In genomic region chr12:102368556-102368955, GRCm38 (mm10) we compare ENCODE assay signal across 16 mouse cellular contexts.
DNase-seq lines count a peak whose midpoint lies in the region; ATAC-seq and TF ChIP-seq lines count a peak whose summit lies in the region.
"Had no signal": no experiment of that assay in that cellular context is flagged by ENCODE, and none has a peak within 500 bp of the region (broad histone marks: within the 10 kb centered on the region; RNA-seq: fewer than 3 reads in every experiment).

No protein-coding gene starts in this region.

- ATAC-seq in kidney, postnatal 0 days (replicated peaks; ENCODE audit: low FRiP score, low read depth), result 0 out of 2 replicates have a peak, but pooled peaks have one; percentile 30
- peak; percentile 24 for ATAC-seq in inflammation-experienced regulatory T-cells, adult 6 months
- ATAC-seq: forebrain, postnatal 0 days; hindbrain, embryonic 16.5 days had no signal

- DNase-seq in kidney, postnatal 0 days (ENCODE audit: low spot score), result no peak
- no peak for DNase-seq in kidney, postnatal 36 days
- peak; percentile 37 for DNase-seq in thymus, adult 2 months
- DNase-seq in thymus, postnatal 25 days, result no peak
- no peak for DNase-seq in right cerebral cortex, postnatal 25 days
- no peak for DNase-seq in spleen, postnatal 10 days (ENCODE audit: low spot score in 2 of 2)
- DNase-seq: adrenal gland, postnatal 10 days; forebrain, postnatal 0 days; gastrocnemius, postnatal 36 days; kidney, postnatal 25 days; layer of hippocampus, postnatal 36 days; midbrain, embryonic 14.5 days had no signal

- no peaks in the 10 kb centered on the region for H3K9me3 ChIP-seq in kidney, postnatal 0 days (replicated peaks; ENCODE audit: low read length)
- H3K9me3 ChIP-seq: limb, embryonic 15.5 days had no signal

- TF ChIP-seq CTCF in kidney, postnatal 0 days (IDR thresholded peaks at IDR 0.05; ENCODE audit: low read depth), result no peak
- no peak for TF ChIP-seq CTCF in thymus, adult 2 months (IDR thresholded peaks at IDR 0.05; ENCODE audit: borderline replicate concordance, control insufficient read depth, extremely low read depth, insufficient read depth, low read length, poor library complexity)
- TF ChIP-seq CTCF in small intestine, adult 2 months (IDR thresholded peaks at IDR 0.05; ENCODE audit: extremely low read depth, insufficient read length, insufficient replicate concordance, low read depth, low read length), result no peak

- no peak overlapping the region for H3K27ac ChIP-seq in kidney, postnatal 0 days
- H3K27ac ChIP-seq in thymus, adult 2 months (ENCODE audit: control insufficient read depth, insufficient read depth, low read length), result peak overlapping the region; percentile 84
- H3K27ac ChIP-seq in small intestine, adult 2 months (ENCODE audit: insufficient read depth, low read depth, low read length), result peak overlapping the region; percentile 51; the same call in 1 of the 2 replicates
- H3K27ac ChIP-seq: limb, embryonic 15.5 days had no signal

- no peak overlapping the region for H3K4me2 ChIP-seq in kidney, postnatal 0 days (ENCODE audit: low read length)
- H3K4me2 ChIP-seq: limb, embryonic 15.5 days had no signal

- H3K4me1 ChIP-seq in kidney, postnatal 0 days (replicated peaks; ENCODE audit: insufficient read depth, low read length), result no peaks in the 10 kb centered on the region
- H3K4me1 ChIP-seq in thymus, adult 2 months (replicated peaks; ENCODE audit: control insufficient read depth, insufficient read depth, low read length), result peaks cover 64% of the 10 kb centered on the region
- peaks cover 10% of the 10 kb centered on the region for H3K4me1 ChIP-seq in small intestine, adult 2 months (ENCODE audit: control insufficient read depth, insufficient read depth, insufficient read length, low read length)

- no peak overlapping the region for H3K4me3 ChIP-seq in kidney, postnatal 0 days (replicated peaks; ENCODE audit: low read depth, low read length)
- peak overlapping the region; percentile 43 for H3K4me3 ChIP-seq in thymus, adult 2 months (ENCODE audit: control insufficient read depth, insufficient read depth, low read length)
- H3K4me3 ChIP-seq in small intestine, adult 2 months (ENCODE audit: low read depth, low read length), result peak overlapping the region; percentile 43
- H3K4me3 ChIP-seq: limb, embryonic 15.5 days had no signal

- 62% methylated on average over 14 of the region's 14 CpGs for WGBS in kidney, postnatal 0 days
- 33% methylated on average over 14 of the region's 14 CpGs for WGBS in thymus, adult 2 months
- 87% methylated on average over 14 of the region's 14 CpGs for WGBS in small intestine, adult 2 months

- H3K36me3 ChIP-seq in kidney, postnatal 0 days (ENCODE audit: insufficient read depth, low read length), result 0 out of 2 replicates have a peak, but pooled peaks cover 7% of the 10 kb centered on the region
- H3K36me3 ChIP-seq in thymus, adult 2 months (ENCODE audit: control insufficient read depth, insufficient read depth, low read length), result 0 out of 2 replicates have a peak, but pooled peaks cover 2% of the 10 kb centered on the region
- peaks cover 13% of the 10 kb centered on the region for H3K36me3 ChIP-seq in small intestine, adult 2 months (ENCODE audit: control insufficient read depth, insufficient read depth, low read length)

- no peaks in the 10 kb centered on the region for H3K27me3 ChIP-seq in kidney, postnatal 0 days (ENCODE audit: insufficient read depth, low read length)
- H3K27me3 ChIP-seq in thymus, adult 2 months (ENCODE audit: control insufficient read depth, insufficient read depth, low read length), result no peaks in the 10 kb centered on the region
- H3K27me3 ChIP-seq in small intestine, adult 2 months (ENCODE audit: control insufficient read depth, insufficient read depth, low read length), result no peaks in the 10 kb centered on the region
- H3K27me3 ChIP-seq: limb, embryonic 15.5 days had no signal

- no peak overlapping the region for H3K9ac ChIP-seq in kidney, postnatal 0 days (ENCODE audit: low read depth, low read length)
- H3K9ac ChIP-seq: forebrain, postnatal 0 days; limb, embryonic 15.5 days had no signal

- no peak for TF ChIP-seq POLR2A in thymus, adult 2 months (IDR thresholded peaks at IDR 0.05; ENCODE audit: control insufficient read depth, extremely low read depth, insufficient read depth, low read length, poor library complexity)
- TF ChIP-seq POLR2A in small intestine, adult 2 months (IDR thresholded peaks at IDR 0.05; ENCODE audit: low read depth, low read length), result no peak
